Mouse (Mus musculus) limb, embryonic 14.5 days (tissue): Measurements from ENCODE around the gene Poldip3. TPM values are rescaled to one million over a fixed set of nuclear protein-coding genes. Genes with fewer than 3 reads are reported as not detected.

Experiments
- ATAC-seq: fragments of 200-750 bp; cut with Nextera tagmentation; 2 replicates; pipeline ENCODE4 v1.8.0; 2017; ENCODE audit warnings: low read depth, moderate number of reproducible peaks, moderate TSS enrichment; ENCODE audit not compliant: low FRiP score
- DNase-seq: peaks from one replicate; pipeline ENCODE4 v3.0.0-alpha.2; 2015; ENCODE audit warnings: low spot score
- H3K27ac ChIP-seq: fragments of 300-500 bp; sonication (generic); replicated peaks from 2 replicates; pipeline ENCODE4 v1.5.1; 2014; ENCODE audit warnings: low read depth, mild to moderate bottlenecking, low read length, moderate library complexity, mixed read lengths
- H3K27me3 ChIP-seq: fragments of 300-500 bp; sonication (generic); 2 replicates; pipeline ENCODE4 v1.6.1; 2014; ENCODE audit warnings: low read length, mixed read lengths; ENCODE audit not compliant: control insufficient read depth, insufficient read depth
- H3K36me3 ChIP-seq: fragments of 300-500 bp; sonication (generic); 2 replicates; pipeline ENCODE4 v1.6.1; 2014; ENCODE audit warnings: mild to moderate bottlenecking, low read length, moderate library complexity, mixed read lengths; ENCODE audit not compliant: control insufficient read depth, insufficient read depth
- H3K4me1 ChIP-seq: fragments of 300-500 bp; sonication (generic); 2 replicates; pipeline ENCODE4 v1.6.1; 2014; ENCODE audit warnings: antibody characterized with exemption, low read length, mixed read lengths; ENCODE audit not compliant: control insufficient read depth, insufficient read depth
- H3K4me2 ChIP-seq: fragments of 300-500 bp; sonication (generic); replicated peaks from 2 replicates; pipeline ENCODE4 v1.6.1; 2014; ENCODE audit warnings: low read depth, mild to moderate bottlenecking, low read length, moderate library complexity; ENCODE audit not compliant: severe bottlenecking
- H3K4me3 ChIP-seq: fragments of 300-500 bp; sonication (generic); replicated peaks from 2 replicates; pipeline ENCODE4 v1.5.1; 2014; ENCODE audit warnings: low read length
- H3K9ac ChIP-seq: fragments of 300-500 bp; sonication (generic); 2 replicates; pipeline ENCODE4 v1.6.1; 2014; ENCODE audit warnings: mild to moderate bottlenecking, low read depth, low read length, moderate library complexity; ENCODE audit not compliant: severe bottlenecking
- H3K9me3 ChIP-seq: fragments of 300-500 bp; sonication (generic); 2 replicates; pipeline ENCODE4 v1.6.1; 2016; ENCODE audit warnings: low read length; ENCODE audit not compliant: control insufficient read depth
- POLR2A ChIP-seq: fragments of 200-500 bp; IDR thresholded peaks from 2 replicates; pipeline ENCODE4 v1.8.0; 2012; ENCODE audit warnings: inconsistent platforms, mild to moderate bottlenecking, moderate library complexity, borderline replicate concordance; ENCODE audit not compliant: insufficient read depth, insufficient read length; ENCODE audit errors: extremely low read depth
- WGBS: fragments of 180-500 bp; shearing (Covaris S2); extraction: QIAGEN DNeasy Blood & Tissue Kit; methylation state at CpG from one replicate; pipeline ENCODE4 v1.1.7; 2014; 5-methylcytosine and 5-hydroxymethylcytosine counted together
- polyA plus RNA-seq, 2 experiments: library from polyadenylated mRNA; depleted of rRNA in 1 of 2; stranded (reverse) in 1 of 2; unstranded in 1 of 2; fragments of >200 nt; fragmentation: Nextera tagmentation in 1 of 2; extraction: Ambion mirVana in 1 of 2; gene quantifications; 2 replicates each; pipeline versions ENCODE4 v1.2.1 to v1.2.3; 2012 to 2014

Gene Poldip3
- polyA plus RNA-seq (2012; rRNA removed) (88.2 and 94.3 TPM in 2 replicates), polyA plus RNA-seq (2014; fragmentation: Nextera tagmentation; extraction: Ambion mirVana) (150 and 154 TPM in 2 replicates)

DNA sequence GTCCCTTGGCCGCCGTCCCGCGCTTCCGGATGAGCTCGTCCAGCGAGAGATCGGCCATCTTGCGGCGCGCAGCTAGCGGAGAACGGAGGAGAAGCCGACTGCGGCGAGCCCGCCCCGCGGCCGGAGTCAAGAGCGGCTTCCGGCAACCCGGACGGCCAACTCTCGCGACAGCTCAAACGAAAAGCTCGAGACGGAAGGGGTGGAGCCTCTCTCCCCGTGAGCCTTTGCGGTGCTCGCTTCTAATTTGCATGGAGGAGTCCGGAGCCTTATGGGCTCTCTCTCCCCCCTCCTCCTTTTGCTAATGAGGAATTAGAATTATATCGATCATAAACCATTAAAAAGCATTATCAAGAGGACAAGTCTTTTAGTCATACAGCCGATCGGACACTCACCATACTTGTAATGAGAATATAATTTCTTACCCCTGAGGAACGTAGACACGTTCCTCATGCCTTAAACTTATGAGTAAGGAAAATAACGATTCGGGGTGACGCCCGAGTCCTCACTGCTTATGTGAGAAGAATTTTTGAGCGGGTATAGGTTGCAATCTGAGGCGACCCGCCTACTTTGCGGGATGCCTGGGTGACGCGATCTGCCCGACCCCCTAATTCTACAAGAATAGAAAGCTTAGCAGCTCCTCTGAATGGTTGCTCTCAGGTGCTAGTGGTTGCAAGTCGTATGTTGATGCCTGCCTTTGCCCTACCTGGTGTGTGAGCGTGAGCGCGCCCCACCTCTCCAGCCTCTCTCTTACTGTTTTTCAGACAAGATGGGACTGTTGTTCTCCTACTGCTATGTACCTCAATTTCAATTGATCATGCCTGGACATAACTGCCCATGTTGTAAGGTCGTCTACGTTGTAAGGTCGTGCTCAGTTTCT lies at the start of gene Poldip3:
Poldip3 (minus strand) TSS at position 189 of the 877 bp plus-strand sequence.
- under 1% methylated on average over 50 of the region's 56 CpGs for WGBS
- peak; percentile 94 for ATAC-seq
- Histone ChIP-seq H3K4me3 (peak within 1 kb of the TSS; percentile 93), H3K27ac (peak within 1 kb of the TSS; percentile 98), H3K9ac (peak within 1 kb of the TSS; percentile 97), H3K36me3 (peaks cover 30% of the 10 kb centered on the region), H3K4me1 (peaks cover 7% of the 10 kb centered on the region), H3K9me3 (no peaks in the 10 kb centered on the region), H3K27me3 (no peaks in the 10 kb centered on the region), H3K4me2 (peak within 1 kb of the TSS; percentile 82)
- peak; percentile 97; the same call in 1 of the 2 replicates for TF ChIP-seq POLR2A
- peak; percentile 98 for DNase-seq

DNA sequence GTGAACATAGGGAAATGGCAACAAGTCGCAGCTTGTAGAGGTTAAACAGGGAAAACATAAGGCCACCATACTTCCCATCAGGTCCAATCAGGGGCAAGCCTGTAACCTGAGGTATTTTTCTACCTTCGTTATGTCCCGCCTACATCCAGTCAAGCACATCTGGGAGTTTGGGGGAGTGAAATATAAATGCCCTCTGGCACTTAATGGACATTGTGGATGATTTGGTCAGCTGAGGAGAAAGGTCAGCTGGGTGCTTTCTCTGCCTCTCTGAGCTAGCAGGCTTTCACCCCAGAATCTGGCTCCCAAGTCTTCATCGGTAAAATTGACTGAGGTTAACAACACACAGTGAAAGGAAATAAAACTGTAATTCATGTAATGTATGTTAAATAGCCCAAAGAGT lies 44.2 kb upstream of the Poldip3 start:
- no peak overlapping the region for H3K4me2 ChIP-seq
- no peaks in the 10 kb centered on the region for H3K4me1 ChIP-seq
- no peak for TF ChIP-seq POLR2A
- DNase-seq = no peak
- no peaks in the 10 kb centered on the region for H3K36me3 ChIP-seq
- no peak overlapping the region for H3K9ac ChIP-seq
- ATAC-seq = no peak
- H3K9me3 ChIP-seq = no peaks in the 10 kb centered on the region
- WGBS = 86% methylated on average over 4 of the region's 4 CpGs
- H3K27ac ChIP-seq = no peak overlapping the region
- no peaks in the 10 kb centered on the region for H3K27me3 ChIP-seq
- no peak overlapping the region for H3K4me3 ChIP-seq

DNA sequence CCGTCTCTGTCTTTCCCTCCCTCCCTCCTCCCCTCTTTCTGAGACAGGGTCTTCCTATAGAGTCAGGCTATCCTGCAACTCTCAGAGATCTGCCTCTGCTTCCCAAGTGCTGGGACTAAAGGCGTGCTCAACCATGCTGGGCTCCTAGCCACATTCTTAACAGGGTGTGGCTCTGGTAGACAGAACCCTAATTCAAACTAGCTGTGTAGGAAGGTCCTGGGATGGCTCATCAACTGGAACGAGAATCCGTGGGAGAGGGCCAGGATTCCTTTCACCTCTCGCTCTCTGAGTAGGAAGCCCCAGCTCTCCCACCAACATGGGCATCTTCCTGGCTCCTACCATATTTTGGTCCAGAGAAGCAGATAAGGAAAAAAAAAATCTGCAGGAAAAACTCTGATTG lies 33.2 kb upstream of the Poldip3 start:
- no peak for ATAC-seq
- H3K27ac ChIP-seq = no peak overlapping the region
- H3K36me3 ChIP-seq = no peaks in the 10 kb centered on the region
- H3K27me3 ChIP-seq = no peaks in the 10 kb centered on the region
- WGBS = 65% methylated on average over 5 of the region's 5 CpGs
- DNase-seq = peak; percentile 32
- TF ChIP-seq POLR2A = no peak
- no peaks in the 10 kb centered on the region for H3K4me1 ChIP-seq
- H3K9ac ChIP-seq = no peak overlapping the region
- no peak overlapping the region for H3K4me2 ChIP-seq
- H3K9me3 ChIP-seq = no peaks in the 10 kb centered on the region
- H3K4me3 ChIP-seq = no peak overlapping the region

DNA sequence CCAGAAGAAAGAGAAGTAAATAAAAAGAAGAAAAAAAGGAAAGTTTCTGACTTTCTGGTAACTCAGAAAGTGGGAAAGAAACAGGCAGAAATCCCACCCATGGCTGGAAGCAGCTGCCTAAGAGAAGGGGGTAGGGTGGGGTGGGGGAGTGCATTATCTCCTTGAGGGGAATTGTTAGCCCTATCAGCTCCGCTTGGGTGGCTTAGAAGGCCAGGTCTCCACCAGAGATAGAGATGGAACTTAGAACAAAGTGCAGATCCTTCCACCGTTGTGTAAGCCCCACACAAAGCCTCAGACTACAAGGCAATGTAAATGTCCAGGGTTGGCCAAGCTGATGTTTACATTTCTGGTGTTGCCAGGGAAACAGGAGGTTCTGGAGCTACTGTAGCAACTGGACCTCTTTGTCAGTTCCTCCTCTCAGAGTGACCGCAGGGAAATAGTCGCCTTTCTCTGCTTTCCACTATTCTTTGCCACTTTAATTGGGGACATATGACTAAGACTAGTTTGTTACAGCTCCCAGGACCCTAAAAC lies 32.7 kb upstream of the Poldip3 start:
- ATAC-seq (no peak), DNase-seq (no peak)
- Histone ChIP-seq H3K4me1 (no peaks in the 10 kb centered on the region), H3K9ac (no peak overlapping the region), H3K4me3 (no peak overlapping the region), H3K36me3 (no peaks in the 10 kb centered on the region), H3K9me3 (no peaks in the 10 kb centered on the region), H3K27ac (no peak overlapping the region), H3K4me2 (no peak overlapping the region), H3K27me3 (no peaks in the 10 kb centered on the region)
- no peak for TF ChIP-seq POLR2A
- WGBS = 72% methylated on average over 4 of the region's 4 CpGs

DNA sequence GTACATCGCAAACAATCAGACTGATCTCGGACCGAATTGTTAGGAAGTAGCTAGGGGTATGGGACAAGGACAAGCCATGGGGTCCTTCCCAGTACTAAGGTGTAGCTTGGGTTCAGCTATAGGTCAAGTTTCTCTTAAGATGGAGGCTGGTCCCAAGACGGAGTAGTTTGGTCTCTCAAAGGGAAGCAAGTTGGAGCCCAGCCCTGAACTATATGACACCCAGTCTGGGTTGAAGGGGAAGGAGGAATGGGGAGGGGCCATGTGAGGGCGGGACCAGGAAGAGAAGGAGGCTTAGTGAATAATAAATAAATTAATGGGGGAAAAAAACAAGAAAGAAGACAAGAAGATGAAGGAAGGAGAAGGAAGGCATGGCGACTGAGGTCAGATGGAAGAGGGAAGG lies 30.8 kb upstream of the Poldip3 start:
- DNase-seq = no peak
- 82% methylated on average over 6 of the region's 6 CpGs for WGBS

More for the DNA sequence above, 30.8 kb upstream of the Poldip3 start:
- H3K9ac ChIP-seq = no peak overlapping the region
- TF ChIP-seq POLR2A = no peak
- no peaks in the 10 kb centered on the region for H3K27me3 ChIP-seq
- no peaks in the 10 kb centered on the region for H3K36me3 ChIP-seq
- H3K4me3 ChIP-seq = no peak overlapping the region
- H3K4me2 ChIP-seq = no peak overlapping the region
- H3K4me1 ChIP-seq = no peaks in the 10 kb centered on the region
- H3K27ac ChIP-seq = no peak overlapping the region
- no peak for ATAC-seq
- no peaks in the 10 kb centered on the region for H3K9me3 ChIP-seq
